Comparison of ENCODE assay signal across 12 mouse cellular contexts in genomic region chr16:3232610-3233009, GRCm38 (mm10).
DNase-seq lines count a peak whose midpoint lies in the region; ATAC-seq and TF ChIP-seq lines count a peak whose summit lies in the region.
"Had no signal": no experiment of that assay in that cellular context is flagged by ENCODE, and none has a peak within 500 bp of the region (broad histone marks: within the 10 kb centered on the region; RNA-seq: fewer than 3 reads in every experiment).

No protein-coding gene starts in this region.

- H3K4me3 ChIP-seq in cerebellum, adult 2 months (replicated peaks; ENCODE audit: insufficient read depth, low read depth, low read length): no peak overlapping the region
- no peak overlapping the region for H3K4me3 ChIP-seq in intestine, embryonic 14.5 days (ENCODE audit: low read depth, low read length)
- H3K4me3 ChIP-seq in intestine, embryonic 16.5 days (ENCODE audit: low read length): no peak overlapping the region
- no peak overlapping the region for H3K4me3 ChIP-seq in midbrain, embryonic 13.5 days (replicated peaks)
- H3K4me3 ChIP-seq in midbrain, postnatal 0 days (ENCODE audit: low read depth, low read length): no peak overlapping the region
- no peak overlapping the region for H3K4me3 ChIP-seq in neural tube, embryonic 14.5 days (ENCODE audit: low read depth, low read length)
- H3K4me3 ChIP-seq: limb, embryonic 12.5 days had no signal

- H3K27me3 ChIP-seq in cerebellum, adult 2 months (ENCODE audit: control insufficient read depth, insufficient read depth, low read length): no peaks in the 10 kb centered on the region
- H3K27me3 ChIP-seq in intestine, embryonic 14.5 days (replicated peaks; ENCODE audit: control insufficient read depth, insufficient read depth, low read length): no peaks in the 10 kb centered on the region
- H3K27me3 ChIP-seq in intestine, embryonic 16.5 days (replicated peaks; ENCODE audit: control insufficient read depth, insufficient read depth, low read length): no peaks in the 10 kb centered on the region
- no peaks in the 10 kb centered on the region for H3K27me3 ChIP-seq in midbrain, embryonic 13.5 days
- no peaks in the 10 kb centered on the region for H3K27me3 ChIP-seq in midbrain, postnatal 0 days (ENCODE audit: insufficient read depth, low read length)
- H3K27me3 ChIP-seq in neural tube, embryonic 14.5 days (ENCODE audit: control insufficient read depth, insufficient read depth, low read length): no peaks in the 10 kb centered on the region
- H3K27me3 ChIP-seq: CH12.LX; limb, embryonic 12.5 days had no signal

- no peak for DNase-seq in cerebellum, adult 2 months
- no peak for DNase-seq in cerebellum, adult 8-10 months
- no peak for DNase-seq in intestine, embryonic 14.5 days (ENCODE audit: low spot score)
- no peak for DNase-seq in midbrain, postnatal 0 days (ENCODE audit: low spot score)
- no peak for DNase-seq in frontal cortex, postnatal 14 days (ENCODE audit: low spot score in 2 of 2)
- DNase-seq: kidney, adult 2 months; thymus, postnatal 14 days had no signal

- ATAC-seq in intestine, embryonic 14.5 days (replicated peaks; ENCODE audit: low FRiP score, low TSS enrichment, low read depth): 0 out of 2 replicates have a peak, but pooled peaks have one; percentile 20
- ATAC-seq in intestine, embryonic 16.5 days: no peak
- peak; percentile 41; the same call in 1 of the 2 replicates for ATAC-seq in midbrain, embryonic 13.5 days
- no peak for ATAC-seq in midbrain, postnatal 0 days (ENCODE audit: low FRiP score)
- ATAC-seq in neural tube, embryonic 14.5 days (ENCODE audit: low read depth): 0 out of 2 replicates have a peak, but pooled peaks have one; percentile 22

- 0 out of 2 replicates have a peak, but pooled peaks have one; percentile 0 for TF ChIP-seq CTCF in cerebellum, adult 2 months (IDR thresholded peaks at IDR 0.05; ENCODE audit: borderline replicate concordance, insufficient read depth, low read depth, low read length)
- no peak for TF ChIP-seq CTCF in midbrain, postnatal 0 days (IDR thresholded peaks at IDR 0.05)

- 34% methylated on average over 2 of the region's 2 CpGs for WGBS in cerebellum, adult 2 months
- WGBS in intestine, embryonic 14.5 days: 41% methylated on average over 2 of the region's 2 CpGs
- WGBS in intestine, embryonic 16.5 days: 57% methylated on average over 2 of the region's 2 CpGs
- 48% methylated on average over 2 of the region's 2 CpGs for WGBS in midbrain, embryonic 13.5 days
- 54% methylated on average over 2 of the region's 2 CpGs for WGBS in midbrain, postnatal 0 days
- 55% methylated on average over 2 of the region's 2 CpGs for WGBS in neural tube, embryonic 14.5 days

- H3K36me3 ChIP-seq in intestine, embryonic 14.5 days (ENCODE audit: control insufficient read depth, insufficient read depth, low read length): no peaks in the 10 kb centered on the region
- no peaks in the 10 kb centered on the region for H3K36me3 ChIP-seq in intestine, embryonic 16.5 days (ENCODE audit: control insufficient read depth, insufficient read depth, low read length)
- H3K36me3 ChIP-seq in midbrain, embryonic 13.5 days: no peaks in the 10 kb centered on the region
- H3K36me3 ChIP-seq in midbrain, postnatal 0 days (ENCODE audit: insufficient read depth, low read length): no peaks in the 10 kb centered on the region
- no peaks in the 10 kb centered on the region for H3K36me3 ChIP-seq in neural tube, embryonic 14.5 days (ENCODE audit: control insufficient read depth, insufficient read depth, low read length)
- H3K36me3 ChIP-seq: limb, embryonic 12.5 days had no signal

- no peak overlapping the region for H3K4me2 ChIP-seq in intestine, embryonic 14.5 days (ENCODE audit: low read length)
- no peak overlapping the region for H3K4me2 ChIP-seq in intestine, embryonic 16.5 days (ENCODE audit: low read depth, low read length)
- no peak overlapping the region for H3K4me2 ChIP-seq in midbrain, embryonic 13.5 days (replicated peaks)
- no peak overlapping the region for H3K4me2 ChIP-seq in midbrain, postnatal 0 days (ENCODE audit: low read depth, low read length, poor library complexity, severe bottlenecking)
- H3K4me2 ChIP-seq in neural tube, embryonic 14.5 days (ENCODE audit: low read depth, low read length): no peak overlapping the region
- H3K4me2 ChIP-seq: limb, embryonic 12.5 days had no signal

- H3K9me3 ChIP-seq in intestine, embryonic 14.5 days (ENCODE audit: control insufficient read depth, low read length): peaks cover 48% of the 10 kb centered on the region
- peaks cover 44% of the 10 kb centered on the region for H3K9me3 ChIP-seq in intestine, embryonic 16.5 days (ENCODE audit: control insufficient read depth, low read length)
- H3K9me3 ChIP-seq in midbrain, embryonic 13.5 days: peaks cover 60% of the 10 kb centered on the region
- H3K9me3 ChIP-seq in midbrain, postnatal 0 days (ENCODE audit: low read length): peaks cover 56% of the 10 kb centered on the region
- peaks cover 47% of the 10 kb centered on the region for H3K9me3 ChIP-seq in neural tube, embryonic 14.5 days (ENCODE audit: control insufficient read depth, low read length)

- H3K27ac ChIP-seq in cerebellum, adult 2 months (ENCODE audit: insufficient read depth, low read length): no peak overlapping the region
- no peak overlapping the region for H3K27ac ChIP-seq in intestine, embryonic 14.5 days (ENCODE audit: low read depth)
- no peak overlapping the region for H3K27ac ChIP-seq in intestine, embryonic 16.5 days (ENCODE audit: low read length)
- no peak overlapping the region for H3K27ac ChIP-seq in midbrain, embryonic 13.5 days
- no peak overlapping the region for H3K27ac ChIP-seq in midbrain, postnatal 0 days (ENCODE audit: low read depth, low read length)
- no peak overlapping the region for H3K27ac ChIP-seq in neural tube, embryonic 14.5 days (ENCODE audit: low read depth, low read length)
- H3K27ac ChIP-seq: limb, embryonic 12.5 days had no signal

- no peaks in the 10 kb centered on the region for H3K4me1 ChIP-seq in cerebellum, adult 2 months (ENCODE audit: control insufficient read depth, insufficient read depth, low read length)
- no peaks in the 10 kb centered on the region for H3K4me1 ChIP-seq in intestine, embryonic 14.5 days (replicated peaks; ENCODE audit: control insufficient read depth, insufficient read depth, low read length)
- no peaks in the 10 kb centered on the region for H3K4me1 ChIP-seq in intestine, embryonic 16.5 days (ENCODE audit: control insufficient read depth, insufficient read depth, low read length)
- H3K4me1 ChIP-seq in midbrain, embryonic 13.5 days (replicated peaks): no peaks in the 10 kb centered on the region
- H3K4me1 ChIP-seq in midbrain, postnatal 0 days (ENCODE audit: insufficient read depth, low read length): no peaks in the 10 kb centered on the region
- no peaks in the 10 kb centered on the region for H3K4me1 ChIP-seq in neural tube, embryonic 14.5 days (ENCODE audit: control insufficient read depth, insufficient read depth, low read length)
- H3K4me1 ChIP-seq: limb, embryonic 12.5 days had no signal

- H3K9ac ChIP-seq in intestine, embryonic 14.5 days (ENCODE audit: low read length): no peak overlapping the region
- no peak overlapping the region for H3K9ac ChIP-seq in intestine, embryonic 16.5 days (ENCODE audit: low read depth, low read length)
- H3K9ac ChIP-seq in midbrain, embryonic 13.5 days (replicated peaks): no peak overlapping the region
- no peak overlapping the region for H3K9ac ChIP-seq in midbrain, postnatal 0 days (replicated peaks; ENCODE audit: low read length, poor library complexity, severe bottlenecking)
- H3K9ac ChIP-seq in neural tube, embryonic 14.5 days (replicated peaks; ENCODE audit: low read depth, low read length): no peak overlapping the region
- H3K9ac ChIP-seq: limb, embryonic 12.5 days had no signal

- TF ChIP-seq POLR2A in cerebellum, adult 2 months (IDR thresholded peaks at IDR 0.05; ENCODE audit: borderline replicate concordance, insufficient read depth, low read length): no peak

Comparison
In these comparisons a context has a peak if more than half of its experiments do, and no peak if none do; other contexts are left out.
1. ATAC-seq: peak in intestine, embryonic 14.5 days (single experiment), midbrain, embryonic 13.5 days (single experiment) and neural tube, embryonic 14.5 days (single experiment); none in intestine, embryonic 16.5 days (single experiment) and midbrain, postnatal 0 days (single experiment).